In the genomic region with DNA sequence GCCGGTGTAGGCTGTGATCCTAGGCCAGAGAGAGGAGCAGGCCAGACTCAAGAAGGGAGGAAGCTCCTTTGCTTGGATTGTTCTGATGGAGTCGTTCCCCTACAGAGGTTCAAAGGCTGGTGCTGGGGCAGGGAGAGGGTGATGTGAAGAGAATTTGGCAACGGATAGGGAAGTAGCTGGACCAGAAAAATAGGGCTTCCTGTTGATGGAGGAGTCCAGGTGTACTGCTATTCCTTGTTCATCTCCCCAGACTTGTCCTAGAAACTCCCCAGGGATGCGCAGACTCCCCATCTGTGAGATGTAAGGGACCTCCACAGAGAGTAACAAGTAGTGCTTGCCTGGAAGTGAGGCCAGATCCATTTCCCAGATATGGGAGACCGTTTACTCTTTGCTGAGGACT, we compare ENCODE assay signal across 20 mouse cellular contexts. TPM values are rescaled to one million over a fixed set of nuclear protein-coding genes. Genes with fewer than 3 reads are reported as not detected.
DNase-seq lines count a peak whose midpoint lies in the region; ATAC-seq and TF ChIP-seq lines count a peak whose summit lies in the region.
"Had no signal": no experiment of that assay in that cellular context is flagged by ENCODE, and none has a peak within 500 bp of the region (broad histone marks: within the 10 kb centered on the region; RNA-seq: fewer than 3 reads in every experiment).

No protein-coding gene starts in this region.

- H3K36me3 ChIP-seq in kidney, embryonic 15.5 days: no peaks in the 10 kb centered on the region
- H3K36me3 ChIP-seq: embryonic facial prominence, embryonic 10.5 days; embryonic facial prominence, embryonic 12.5 days; forebrain, embryonic 15.5 days had no signal

- DNase-seq in cerebellum, adult 8-10 months: peak; percentile 20
- no peak for DNase-seq in cerebellum, adult 2 months
- peak; percentile 30 for DNase-seq in cerebellum, adult 9-11 months
- DNase-seq in cerebellum, postnatal 36 days: no peak
- DNase-seq in kidney, adult 9 months: no peak
- DNase-seq in heart, postnatal 25 days (ENCODE audit: low spot score): no peak
- DNase-seq: adrenal gland, adult 2 months; adrenal gland, postnatal 10 days; adrenal gland, postnatal 25 days; cerebellum, adult 18-20 months; cerebellum, postnatal 25 days; forebrain, postnatal 0 days had no signal

- H3K4me2 ChIP-seq in kidney, embryonic 15.5 days: no peak overlapping the region
- H3K4me2 ChIP-seq: embryonic facial prominence, embryonic 12.5 days had no signal

- H3K9ac ChIP-seq in kidney, embryonic 15.5 days: no peak overlapping the region
- H3K9ac ChIP-seq: embryonic facial prominence, embryonic 12.5 days; forebrain, embryonic 13.5 days; forebrain, embryonic 15.5 days; forebrain, postnatal 0 days had no signal

- 54% methylated on average over 5 of the region's 5 CpGs for WGBS in cerebellum, adult 2 months
- 37% methylated on average over 5 of the region's 5 CpGs for WGBS in kidney, embryonic 15.5 days

- no peak for ATAC-seq in kidney, embryonic 15.5 days (replicated peaks; ENCODE audit: low FRiP score)
- ATAC-seq: forebrain, embryonic 13.5 days; forebrain, embryonic 15.5 days; forebrain, postnatal 0 days had no signal

- TF ChIP-seq CTCF in cerebellum, adult 2 months (IDR thresholded peaks at IDR 0.05; ENCODE audit: borderline replicate concordance, insufficient read depth, low read depth, low read length): no peak

- H3K27ac ChIP-seq in cerebellum, adult 2 months (ENCODE audit: insufficient read depth, low read length): no peak overlapping the region
- peak overlapping the region; percentile 11; the same call in 1 of the 2 replicates for H3K27ac ChIP-seq in kidney, embryonic 15.5 days
- H3K27ac ChIP-seq in brown adipose tissue, adult 24 weeks (replicated peaks; ENCODE audit: low read depth, low read length): 0 out of 2 replicates have a peak overlapping the region, but pooled peaks have one; percentile 6
- H3K27ac ChIP-seq: embryonic facial prominence, embryonic 10.5 days; embryonic facial prominence, embryonic 12.5 days; forebrain, embryonic 13.5 days; forebrain, embryonic 15.5 days had no signal

- peaks cover 9% of the 10 kb centered on the region; the same call in 1 of the 2 replicates for H3K4me1 ChIP-seq in cerebellum, adult 2 months (ENCODE audit: control insufficient read depth, insufficient read depth, low read length)
- peaks cover 44% of the 10 kb centered on the region for H3K4me1 ChIP-seq in kidney, embryonic 15.5 days
- H3K4me1 ChIP-seq in brown adipose tissue, adult 24 weeks (ENCODE audit: control insufficient read depth, insufficient read depth, insufficient read length, low read length): peaks cover 2% of the 10 kb centered on the region; the same call in 1 of the 2 replicates

- H3K9me3 ChIP-seq in kidney, embryonic 15.5 days (replicated peaks): no peaks in the 10 kb centered on the region
- H3K9me3 ChIP-seq: embryonic facial prominence, embryonic 10.5 days; embryonic facial prominence, embryonic 12.5 days; forebrain, embryonic 13.5 days; forebrain, embryonic 15.5 days had no signal

- H3K27me3 ChIP-seq in cerebellum, adult 2 months (ENCODE audit: control insufficient read depth, insufficient read depth, low read length): no peaks in the 10 kb centered on the region
- H3K27me3 ChIP-seq in kidney, embryonic 15.5 days: peaks cover 39% of the 10 kb centered on the region

- intact Hi-C loops in heart, postnatal 25 days (cut with DNase I): no loop called here

- TF ChIP-seq POLR2A in cerebellum, adult 2 months (IDR thresholded peaks at IDR 0.05; ENCODE audit: borderline replicate concordance, insufficient read depth, low read length): no peak

- no peak overlapping the region for H3K4me3 ChIP-seq in cerebellum, adult 2 months (replicated peaks; ENCODE audit: insufficient read depth, low read depth, low read length)
- H3K4me3 ChIP-seq in kidney, embryonic 15.5 days (replicated peaks): no peak overlapping the region
- H3K4me3 ChIP-seq in brown adipose tissue, adult 24 weeks (ENCODE audit: insufficient read depth, low read depth, low read length): no peak overlapping the region
- H3K4me3 ChIP-seq: embryonic facial prominence, embryonic 12.5 days; forebrain, embryonic 13.5 days had no signal

RNA-seq across cellular contexts. Expression of a gene that starts 1.2 kb away (rescaled TPM):
- polyA plus RNA-seq in cerebellum, adult 2 months (2012; rRNA removed): 187 and 208 TPM in 2 replicates
- 66.2 and 71.2 TPM in 2 replicates for polyA plus RNA-seq in kidney, embryonic 15.5 days (2015; fragmentation: Nextera tagmentation; extraction: Ambion mirVana)
- 26.3 and 58.9 TPM in 2 replicates for polyA plus RNA-seq in brown adipose tissue, adult 24 weeks (2012; ENCODE audit: insufficient read depth, insufficient read length, missing spikeins)
- total RNA-seq in heart, postnatal 25 days (2021): 10 to 100 TPM; 32.8 to 47.4 TPM
- total RNA-seq: MEL had no signal
- polyA plus RNA-seq: C2C12 had no signal

RNA-seq across cellular contexts. Expression of a gene that starts 40.2 kb away (rescaled TPM):
- 44.7 and 47.5 TPM in 2 replicates for polyA plus RNA-seq in cerebellum, adult 2 months (2012; rRNA removed)
- polyA plus RNA-seq in kidney, embryonic 15.5 days (2015; fragmentation: Nextera tagmentation; extraction: Ambion mirVana): 60.0 and 65.0 TPM in 2 replicates
- 18.5 and 22.0 TPM in 2 replicates for polyA plus RNA-seq in brown adipose tissue, adult 24 weeks (2012; ENCODE audit: insufficient read depth, insufficient read length, missing spikeins)
- 10 to 100 TPM in 1 of 2 experiments, 1 to 10 TPM in 1; 7.6 to 10.2 TPM for total RNA-seq in heart, postnatal 25 days (2021)

Comparison
In these comparisons a context has a peak if more than half of its experiments do, and no peak if none do; other contexts are left out.
1. DNase-seq: peak in cerebellum, adult 8-10 months (single experiment) and cerebellum, adult 9-11 months (single experiment); none in cerebellum, adult 2 months (0 of 2), cerebellum, postnatal 36 days (0 of 2), kidney, adult 9 months (single experiment) and heart, postnatal 25 days (single experiment).